Mouse (Mus musculus): ENCODE data around the gene Hirip3.
"Not testable (repeated sequence)": the region's sequence is repeated elsewhere in the genome, so short reads cannot be mapped to it uniquely, and the experiment has no call there.

Gene Hirip3

DNA sequence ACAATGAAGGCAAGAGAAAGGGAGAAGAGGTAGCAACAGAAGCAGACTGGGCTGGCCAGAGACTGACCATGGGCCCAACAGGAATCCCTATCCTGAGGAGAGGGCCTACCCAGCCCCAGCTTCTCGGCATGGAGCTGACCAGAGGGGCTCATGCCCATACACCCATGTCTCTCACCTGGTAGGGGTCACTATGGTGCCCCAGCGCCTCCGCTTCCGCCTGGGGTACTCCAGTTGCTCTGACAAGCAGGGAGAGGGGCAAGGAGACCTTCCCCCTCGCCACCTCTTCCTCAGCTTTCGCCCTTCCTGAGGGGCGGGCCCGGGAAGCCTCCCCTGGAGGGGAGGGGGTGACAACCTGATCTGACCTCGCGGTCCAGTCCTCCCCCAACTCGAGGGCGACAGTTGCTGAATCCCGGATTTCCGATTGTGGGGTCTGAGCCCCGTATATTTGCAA lies 22.0 kb downstream of the Hirip3 start:
- Histone ChIP-seq H3K36me3 (ENCODE audit: insufficient read depth, low read length) (peaks cover 42% of the 10 kb centered on the region), H3K9me3 (ENCODE audit: low read length) (no peaks in the 10 kb centered on the region), H3K27me3 (ENCODE audit: insufficient read depth, low read length) (no peaks in the 10 kb centered on the region), H3K4me3 (replicated peaks; ENCODE audit: low read length) (peak overlapping the region; percentile 94), H3K4me1 (replicated peaks; ENCODE audit: low read depth, low read length) (peaks cover 49% of the 10 kb centered on the region)
- TF ChIP-seq POU5F1 (IDR thresholded peaks at IDR 0.05; ENCODE audit: borderline replicate concordance, low read length) (no peak), NANOG (IDR thresholded peaks at IDR 0.05; ENCODE audit: borderline replicate concordance, low read length) (no peak), CTCF (conservative IDR thresholded peaks at IDR 0.05; ENCODE audit: low read length) (no peak)

DNA sequence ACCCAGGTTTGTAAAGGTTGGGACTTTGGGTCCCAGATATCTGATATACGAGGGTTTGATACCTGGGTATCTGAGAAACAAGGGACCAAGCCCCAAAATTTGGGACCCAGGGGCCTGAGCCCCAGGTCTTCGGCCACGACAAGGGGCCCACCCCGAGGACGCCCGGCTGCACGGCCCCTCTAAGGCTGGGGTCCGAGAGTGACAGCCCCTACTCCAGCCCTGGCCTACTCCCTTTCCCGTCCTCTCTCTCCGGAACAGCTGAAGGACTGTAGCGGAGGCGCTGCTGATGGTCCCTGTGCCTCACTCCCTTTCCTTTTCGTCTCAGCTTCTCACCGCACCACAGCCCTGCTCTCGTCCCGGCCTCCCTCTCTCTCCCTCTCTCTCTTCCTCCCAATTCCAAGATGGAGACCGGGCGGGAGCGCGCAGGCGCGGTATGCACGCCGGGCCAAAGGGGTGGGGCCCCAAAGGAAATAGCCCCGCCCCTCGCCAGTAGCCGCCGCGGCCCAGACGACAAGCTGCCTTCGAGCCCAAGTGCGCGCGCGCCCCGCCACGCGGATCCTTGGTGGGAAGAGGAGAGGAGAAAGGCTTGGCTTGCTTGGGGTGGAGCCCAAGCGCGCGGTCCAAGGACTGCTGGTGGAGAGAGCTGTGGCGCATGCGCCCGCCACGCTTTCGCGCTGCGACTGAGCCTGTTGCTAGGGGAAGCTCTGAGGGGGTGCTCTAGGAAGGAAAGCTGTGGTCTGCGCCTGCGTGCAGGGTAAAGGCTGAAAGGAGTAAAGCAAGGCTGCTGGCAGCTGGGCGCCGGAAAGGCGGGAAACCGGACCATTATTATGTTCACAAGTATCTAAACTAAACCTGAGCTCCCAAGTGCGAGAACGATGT lies 22.8 kb downstream of the Hirip3 start, which contains the start of gene Taok2:
TSS of gene Taok2 (minus strand) at position 418 of the 879 bp plus-strand sequence.
- TF ChIP-seq NANOG (IDR thresholded peaks at IDR 0.05; ENCODE audit: borderline replicate concordance, low read length) (no peak), CTCF (conservative IDR thresholded peaks at IDR 0.05; ENCODE audit: low read length) (no peak), POU5F1 (IDR thresholded peaks at IDR 0.05; ENCODE audit: borderline replicate concordance, low read length) (no peak)
- H3K4me3 ChIP-seq (replicated peaks; ENCODE audit: low read length): peak within 1 kb of the TSS; percentile 94
- H3K27me3 ChIP-seq (ENCODE audit: insufficient read depth, low read length): no peaks in the 10 kb centered on the region
- peaks cover 34% of the 10 kb centered on the region for H3K36me3 ChIP-seq (ENCODE audit: insufficient read depth, low read length)
- H3K9me3 ChIP-seq (ENCODE audit: low read length): no peaks in the 10 kb centered on the region
- peaks cover 54% of the 10 kb centered on the region for H3K4me1 ChIP-seq (replicated peaks; ENCODE audit: low read depth, low read length)

- H3K36me3 ChIP-seq (ENCODE audit: insufficient read depth, low read length): peaks cover 18% of the 10 kb centered on the region
- H3K27me3 ChIP-seq (ENCODE audit: insufficient read depth, low read length): no peaks in the 10 kb centered on the region
- no peak for TF ChIP-seq NANOG (IDR thresholded peaks at IDR 0.05; ENCODE audit: borderline replicate concordance, low read length)
- TF ChIP-seq POU5F1 (IDR thresholded peaks at IDR 0.05; ENCODE audit: borderline replicate concordance, low read length): no peak
- no peak for TF ChIP-seq CTCF (conservative IDR thresholded peaks at IDR 0.05; ENCODE audit: low read length)
- H3K4me1 ChIP-seq (replicated peaks; ENCODE audit: low read depth, low read length): peaks cover 39% of the 10 kb centered on the region
- H3K9me3 ChIP-seq (ENCODE audit: low read length): no peaks in the 10 kb centered on the region
- no peak overlapping the region for H3K4me3 ChIP-seq (replicated peaks; ENCODE audit: low read length)
Observed at GRCm38 (mm10) chr7:126887281-126887680, 25.5 kb downstream of the Hirip3 start.

GRCm38 (mm10) chr7:126888852-126889251 lies 27.1 kb downstream of the Hirip3 start:
- H3K9me3 ChIP-seq (ENCODE audit: low read length): no peaks in the 10 kb centered on the region
- TF ChIP-seq CTCF (conservative IDR thresholded peaks at IDR 0.05; ENCODE audit: low read length) (peak; percentile 54), NANOG (IDR thresholded peaks at IDR 0.05; ENCODE audit: borderline replicate concordance, low read length) (no peak)
- H3K27me3 ChIP-seq (ENCODE audit: insufficient read depth, low read length): no peaks in the 10 kb centered on the region
- 0 out of 2 replicates have a peak overlapping the region, but pooled peaks have one; percentile 20 for H3K4me3 ChIP-seq (replicated peaks; ENCODE audit: low read length)
- H3K4me1 ChIP-seq (replicated peaks; ENCODE audit: low read depth, low read length): peaks cover 23% of the 10 kb centered on the region
- H3K36me3 ChIP-seq (ENCODE audit: insufficient read depth, low read length): peaks cover 11% of the 10 kb centered on the region

DNA sequence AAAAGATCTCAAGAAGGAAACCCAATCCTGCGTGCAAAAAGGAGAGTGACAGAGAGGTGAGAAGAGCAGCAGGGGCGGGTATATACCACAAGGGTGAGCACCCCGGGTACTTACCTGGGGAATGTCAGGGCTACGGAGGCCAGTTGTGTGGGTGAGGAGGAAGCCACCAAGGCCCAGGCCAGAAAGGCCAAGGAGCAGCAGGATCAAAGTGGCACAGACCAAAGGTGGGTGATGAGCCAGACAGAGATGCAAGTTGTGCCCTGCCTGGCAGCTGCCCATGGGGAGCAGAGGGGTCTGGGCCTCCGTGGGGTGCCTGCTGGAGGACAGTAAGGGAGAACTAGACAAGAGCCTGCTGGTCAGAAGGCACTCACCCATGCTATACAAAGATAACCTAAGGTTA lies 35.1 kb downstream of the Hirip3 start:
- peaks cover 11% of the 10 kb centered on the region; the same call in 1 of the 2 replicates for H3K36me3 ChIP-seq (ENCODE audit: insufficient read depth, low read length)
- no peaks in the 10 kb centered on the region for H3K9me3 ChIP-seq (ENCODE audit: low read length)
- TF ChIP-seq CTCF (conservative IDR thresholded peaks at IDR 0.05; ENCODE audit: low read length) (no peak), NANOG (IDR thresholded peaks at IDR 0.05; ENCODE audit: borderline replicate concordance, low read length) (no peak), POU5F1 (IDR thresholded peaks at IDR 0.05; ENCODE audit: borderline replicate concordance, low read length) (no peak)
- H3K27me3 ChIP-seq (ENCODE audit: insufficient read depth, low read length): 0 out of 2 replicates have a peak, but pooled peaks cover 3% of the 10 kb centered on the region
- H3K4me3 ChIP-seq (replicated peaks; ENCODE audit: low read length): no peak overlapping the region
- H3K4me1 ChIP-seq (replicated peaks; ENCODE audit: low read depth, low read length): peaks cover 17% of the 10 kb centered on the region

DNA sequence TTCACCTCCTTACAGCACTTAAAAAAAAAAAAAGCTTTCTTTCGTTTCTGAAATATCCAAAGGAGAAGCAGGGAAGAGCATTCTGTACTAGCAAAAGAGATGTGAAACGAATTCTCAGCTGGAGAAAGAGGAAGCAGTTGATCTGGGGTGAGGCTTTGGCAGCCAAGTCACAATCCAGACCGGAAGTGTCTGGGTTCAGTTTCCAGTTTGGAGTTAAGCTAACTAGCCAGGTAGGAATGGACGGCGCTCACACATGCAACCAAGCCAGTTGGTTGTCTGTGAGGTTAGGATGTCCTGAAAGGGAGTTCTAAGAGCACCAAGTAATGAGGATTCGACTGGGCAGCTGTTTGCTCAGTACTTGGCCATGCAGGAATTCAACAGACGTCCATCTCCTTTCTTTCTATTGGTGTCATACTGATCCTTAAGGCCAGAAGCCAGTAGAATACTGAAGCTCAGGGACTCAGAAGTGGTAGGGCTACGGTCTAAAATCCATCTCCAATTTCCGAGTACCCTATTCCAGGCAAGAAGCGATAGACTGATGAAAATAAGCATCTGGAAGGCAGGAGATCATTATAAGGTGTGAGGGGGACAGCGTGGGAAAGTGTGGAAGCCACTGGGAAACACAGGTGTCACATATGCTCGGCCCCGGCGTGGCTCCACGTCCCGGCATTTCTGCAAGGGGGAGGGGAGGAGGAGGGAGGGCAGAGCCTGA lies 35.8 kb downstream of the Hirip3 start:
- 0 out of 2 replicates have a peak, but pooled peaks cover 3% of the 10 kb centered on the region for H3K27me3 ChIP-seq (ENCODE audit: insufficient read depth, low read length)
- no peak for TF ChIP-seq POU5F1 (IDR thresholded peaks at IDR 0.05; ENCODE audit: borderline replicate concordance, low read length)
- TF ChIP-seq CTCF (conservative IDR thresholded peaks at IDR 0.05; ENCODE audit: low read length): no peak
- TF ChIP-seq NANOG (IDR thresholded peaks at IDR 0.05; ENCODE audit: borderline replicate concordance, low read length): no peak
- H3K36me3 ChIP-seq (ENCODE audit: insufficient read depth, low read length): peaks cover 11% of the 10 kb centered on the region; the same call in 1 of the 2 replicates
- H3K9me3 ChIP-seq (ENCODE audit: low read length): no peaks in the 10 kb centered on the region
- peak overlapping the region; percentile 84 for H3K4me3 ChIP-seq (replicated peaks; ENCODE audit: low read length)
- peaks cover 17% of the 10 kb centered on the region for H3K4me1 ChIP-seq (replicated peaks; ENCODE audit: low read depth, low read length)

- peak overlapping the region; percentile 84 for H3K4me3 ChIP-seq (replicated peaks; ENCODE audit: low read length)
- 0 out of 2 replicates have a peak, but pooled peaks cover 3% of the 10 kb centered on the region for H3K27me3 ChIP-seq (ENCODE audit: insufficient read depth, low read length)
- H3K9me3 ChIP-seq (ENCODE audit: low read length): no peaks in the 10 kb centered on the region
- TF ChIP-seq CTCF (conservative IDR thresholded peaks at IDR 0.05; ENCODE audit: low read length) (no peak), POU5F1 (IDR thresholded peaks at IDR 0.05; ENCODE audit: borderline replicate concordance, low read length) (no peak), NANOG (IDR thresholded peaks at IDR 0.05; ENCODE audit: borderline replicate concordance, low read length) (no peak)
- H3K36me3 ChIP-seq (ENCODE audit: insufficient read depth, low read length): peaks cover 11% of the 10 kb centered on the region; the same call in 1 of the 2 replicates
- peaks cover 17% of the 10 kb centered on the region for H3K4me1 ChIP-seq (replicated peaks; ENCODE audit: low read depth, low read length)
Observed at GRCm38 (mm10) chr7:126898102-126898990, 36.6 kb downstream of the Hirip3 start.

DNA sequence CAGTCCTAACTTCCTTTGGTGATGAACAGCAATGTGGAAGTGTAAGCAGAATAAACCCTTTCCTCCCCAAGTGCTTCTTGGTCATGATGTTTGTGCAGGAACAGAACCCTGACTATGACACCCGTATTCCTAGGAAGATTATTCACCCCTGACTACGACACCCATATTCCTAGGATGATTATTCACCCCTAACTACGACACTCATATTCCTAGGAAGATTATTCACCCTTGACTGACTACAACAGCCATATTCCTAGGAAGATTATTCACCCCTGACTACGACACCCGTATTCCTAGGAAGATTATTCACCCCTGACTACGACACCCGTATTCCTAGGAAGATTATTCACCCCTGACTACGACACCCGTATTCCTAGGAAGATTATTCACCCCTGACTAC lies 38.0 kb downstream of the Hirip3 start:
- H3K27me3 ChIP-seq (ENCODE audit: insufficient read depth, low read length); H3K4me3 ChIP-seq (replicated peaks; ENCODE audit: low read length); H3K9me3 ChIP-seq (ENCODE audit: low read length); H3K36me3 ChIP-seq (ENCODE audit: insufficient read depth, low read length): not testable (repeated sequence)
- peaks cover 17% of the 10 kb centered on the region for H3K4me1 ChIP-seq (replicated peaks; ENCODE audit: low read depth, low read length)
